Mouse (Mus musculus) intestine, embryonic 14.5 days (tissue): ENCODE data around the gene D630045J12Rik. TPM values are rescaled to one million over a fixed set of nuclear protein-coding genes. Genes with fewer than 3 reads are reported as not detected.

Source experiments
- ATAC-seq: fragments of 200-750 bp; cut with Nextera tagmentation; replicated peaks from 2 replicates; pipeline ENCODE4 v1.8.0; 2017; ENCODE audit warnings: low read depth, moderate number of reproducible peaks, moderate TSS enrichment, moderate library complexity; ENCODE audit not compliant: low FRiP score, low TSS enrichment
- DNase-seq: peaks from one replicate; pipeline ENCODE4 v3.0.0-alpha.2; 2018; ENCODE audit warnings: low spot score
- H3K27ac ChIP-seq: fragments of 300-500 bp; sonication (generic); 2 replicates; pipeline ENCODE4 v1.5.1; 2014; ENCODE audit warnings: low read depth, mild to moderate bottlenecking, control low read depth
- H3K27me3 ChIP-seq: fragments of 300-500 bp; sonication (generic); replicated peaks from 2 replicates; pipeline ENCODE4 v1.6.1; 2014; ENCODE audit warnings: low read length, control low read depth; ENCODE audit not compliant: control insufficient read depth, insufficient read depth
- H3K36me3 ChIP-seq: fragments of 300-500 bp; sonication (generic); 2 replicates; pipeline ENCODE4 v1.6.1; 2014; ENCODE audit warnings: low read length, control low read depth; ENCODE audit not compliant: control insufficient read depth, insufficient read depth
- H3K4me1 ChIP-seq: fragments of 300-500 bp; sonication (generic); replicated peaks from 2 replicates; pipeline ENCODE4 v1.6.1; 2014; ENCODE audit warnings: low read length, control low read depth, mixed read lengths; ENCODE audit not compliant: control insufficient read depth, insufficient read depth
- H3K4me2 ChIP-seq: fragments of 300-500 bp; sonication (generic); 2 replicates; pipeline ENCODE4 v1.6.1; 2014; ENCODE audit warnings: low read length
- H3K4me3 ChIP-seq: fragments of 300-500 bp; sonication (generic); 2 replicates; pipeline ENCODE4 v1.5.1; 2014; ENCODE audit warnings: low read depth, low read length, control low read depth, mixed read lengths
- H3K9ac ChIP-seq: fragments of 300-500 bp; sonication (generic); 2 replicates; pipeline ENCODE4 v1.6.1; 2014; ENCODE audit warnings: mild to moderate bottlenecking, low read length
- H3K9me3 ChIP-seq: fragments of 300-500 bp; sonication (generic); 2 replicates; pipeline ENCODE4 v1.6.1; 2016; ENCODE audit warnings: low read length, control low read depth; ENCODE audit not compliant: control insufficient read depth
- WGBS: fragments of 180-500 bp; shearing (Covaris S2); extraction: QIAGEN DNeasy Blood & Tissue Kit; methylation state at CpG from one replicate; pipeline ENCODE4 v1.1.7; 2014; 5-methylcytosine and 5-hydroxymethylcytosine counted together
- polyA plus RNA-seq: library from polyadenylated mRNA; unstranded; fragments of >200 nt; fragmentation: Nextera tagmentation; extraction: Ambion mirVana; gene quantifications from 2 replicates; pipeline ENCODE4 v1.2.1, GENCODE M21; 2014

Gene D630045J12Rik
- polyA plus RNA-seq, 1 experiment from 2014 or later: 5.6 TPM

DNA sequence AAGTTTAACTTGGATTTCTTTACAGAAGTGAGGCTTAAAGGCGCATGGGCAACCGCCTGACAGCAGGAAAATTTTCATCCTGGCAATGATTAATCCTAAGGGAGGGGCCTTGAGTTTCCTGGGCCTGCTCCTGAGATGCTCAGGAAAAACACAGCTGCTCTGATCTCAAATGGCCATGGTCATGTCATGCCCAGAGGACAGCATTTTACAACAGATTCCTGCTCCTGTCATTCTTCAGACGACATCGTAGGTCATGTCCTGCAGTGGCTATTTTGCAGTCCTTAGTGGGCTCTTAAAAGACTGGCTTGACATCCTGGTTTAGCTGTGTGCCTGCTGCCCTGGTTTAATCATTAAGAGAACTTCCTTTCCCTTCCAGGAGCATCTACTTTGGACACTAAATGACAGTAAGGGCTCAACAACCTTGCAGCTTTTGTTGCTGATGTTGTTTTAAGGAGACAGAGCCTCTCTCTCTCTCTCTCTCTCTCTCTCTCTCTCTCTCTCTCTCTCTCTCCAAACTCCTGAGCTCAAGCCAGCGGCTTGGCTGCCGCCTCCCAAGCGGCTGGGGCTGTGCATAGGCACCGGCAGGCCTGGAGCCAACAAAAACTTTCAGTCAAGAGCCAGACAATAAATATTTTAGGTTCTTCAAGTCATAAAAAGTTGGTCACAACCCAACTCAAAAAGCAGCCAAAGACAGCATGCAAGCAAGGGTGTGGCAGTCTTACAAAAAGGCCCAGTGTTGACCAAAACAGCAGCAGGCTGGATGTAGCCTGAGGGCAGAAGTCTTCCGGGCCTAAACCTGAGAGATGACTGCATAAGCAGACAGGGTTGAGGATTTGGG, 109.4 kb downstream of the D630045J12Rik start:
- DNase-seq (peak; percentile 67), ATAC-seq (no peak)
- no peak overlapping the region for H3K9ac ChIP-seq
- no peaks in the 10 kb centered on the region for H3K9me3 ChIP-seq
- no peaks in the 10 kb centered on the region for H3K27me3 ChIP-seq
- no peak overlapping the region for H3K4me2 ChIP-seq
- H3K4me3 ChIP-seq: no peak overlapping the region
- H3K36me3 ChIP-seq: peaks cover 26% of the 10 kb centered on the region
- H3K27ac ChIP-seq: 0 out of 2 replicates have a peak overlapping the region, but pooled peaks have one; percentile 25
- WGBS: 52% methylated on average over 9 of the region's 9 CpGs
- H3K4me1 ChIP-seq: peaks cover 9% of the 10 kb centered on the region; the same call in 1 of the 2 replicates

DNA sequence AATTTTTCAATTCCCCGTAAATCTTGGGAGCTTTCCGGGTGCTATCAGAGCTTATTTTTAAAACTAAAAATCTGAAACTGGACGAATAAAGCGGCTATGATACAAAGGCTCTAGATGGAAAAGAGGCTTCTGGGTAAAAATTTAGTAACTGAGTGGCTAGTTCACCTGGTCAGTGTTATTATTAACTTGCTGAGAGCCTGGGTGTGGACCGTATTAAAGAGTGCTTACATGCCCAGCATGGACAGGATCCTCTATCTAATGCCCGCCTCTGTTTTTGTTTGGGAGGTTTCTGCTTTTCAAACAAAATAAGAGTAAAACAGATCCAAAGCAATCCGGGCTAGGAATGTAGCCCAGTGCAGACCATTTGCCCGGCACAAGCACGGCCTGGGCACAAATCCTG, 113.4 kb downstream of the D630045J12Rik start:
- H3K4me2 ChIP-seq: no peak overlapping the region
- no peak overlapping the region for H3K4me3 ChIP-seq
- no peaks in the 10 kb centered on the region for H3K27me3 ChIP-seq
- ATAC-seq (no peak), DNase-seq (no peak)
- 89% methylated on average over 9 of the region's 9 CpGs for WGBS
- peaks cover 18% of the 10 kb centered on the region for H3K36me3 ChIP-seq
- peaks cover 7% of the 10 kb centered on the region; the same call in 1 of the 2 replicates for H3K4me1 ChIP-seq
- H3K9me3 ChIP-seq: no peaks in the 10 kb centered on the region
- H3K27ac ChIP-seq: no peak overlapping the region
- H3K9ac ChIP-seq: no peak overlapping the region

DNA sequence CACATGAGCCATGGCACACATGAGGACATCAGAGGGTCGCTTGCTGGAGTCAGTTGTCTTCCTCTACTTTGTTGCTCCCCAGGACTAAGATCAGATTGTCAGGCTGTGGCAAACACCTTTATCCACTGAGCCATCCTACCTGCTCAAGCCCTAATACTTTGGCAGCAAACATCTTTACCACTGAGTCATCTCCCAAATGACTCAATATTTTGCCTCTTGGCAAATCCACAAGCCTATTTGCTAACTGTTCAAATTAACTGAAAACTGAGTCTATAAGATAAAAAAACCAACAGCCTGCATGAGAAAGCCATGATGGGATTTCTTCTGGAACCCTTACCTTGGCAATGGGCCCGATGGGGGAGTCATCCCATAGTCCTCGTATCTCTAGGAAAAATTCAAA, 114.7 kb downstream of the D630045J12Rik start:
- no peaks in the 10 kb centered on the region for H3K4me1 ChIP-seq
- DNase-seq (no peak), ATAC-seq (no peak)
- H3K27me3 ChIP-seq: no peaks in the 10 kb centered on the region
- H3K36me3 ChIP-seq: peaks cover 29% of the 10 kb centered on the region
- no peak overlapping the region for H3K27ac ChIP-seq
- H3K9me3 ChIP-seq: no peaks in the 10 kb centered on the region
- no peak overlapping the region for H3K4me3 ChIP-seq
- no peak overlapping the region for H3K4me2 ChIP-seq
- H3K9ac ChIP-seq: no peak overlapping the region
- 83% methylated on average over 3 of the region's 3 CpGs for WGBS

DNA sequence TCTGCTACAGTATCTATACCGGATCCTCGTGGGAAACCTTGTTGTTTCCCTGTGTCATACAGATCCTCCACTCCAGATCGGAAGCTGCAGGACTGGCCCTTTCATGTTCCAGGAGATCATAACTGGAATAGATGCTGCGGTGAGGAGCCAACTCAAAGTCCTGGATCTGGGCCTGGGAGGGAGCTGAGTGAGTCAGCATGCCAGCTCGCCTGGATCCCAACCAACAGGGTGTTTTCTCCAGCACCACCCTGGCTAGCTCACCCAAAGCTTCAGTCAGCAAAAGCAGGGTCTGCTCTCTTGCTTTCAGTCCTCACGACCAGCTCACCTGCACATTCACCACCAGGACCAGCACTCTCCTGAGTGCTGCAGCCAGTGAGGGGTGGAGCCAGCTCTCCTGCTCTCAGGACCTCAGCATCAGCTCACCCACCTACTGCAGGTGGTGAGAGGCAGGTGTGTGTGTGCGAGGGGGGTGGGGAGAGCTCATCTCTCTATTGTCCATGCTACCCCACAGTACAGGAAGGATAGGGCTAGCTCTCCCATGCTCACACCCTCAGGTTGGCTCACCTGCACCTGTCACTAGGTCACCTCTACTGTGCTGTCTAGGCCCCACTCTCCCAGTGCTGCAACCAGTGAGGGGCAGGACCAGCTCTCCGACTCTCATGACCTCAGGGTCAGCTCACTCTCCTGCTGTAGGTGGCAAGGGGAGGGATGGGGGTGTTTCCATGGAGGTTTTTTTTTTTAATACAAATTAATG, 118.8 kb downstream of the D630045J12Rik start:
- WGBS: 86% methylated on average over 8 of the region's 8 CpGs
- no peaks in the 10 kb centered on the region for H3K9me3 ChIP-seq
- H3K9ac ChIP-seq: no peak overlapping the region
- no peak overlapping the region for H3K4me3 ChIP-seq
- no peak overlapping the region for H3K27ac ChIP-seq
- peaks cover 37% of the 10 kb centered on the region for H3K36me3 ChIP-seq
- no peak overlapping the region for H3K4me2 ChIP-seq
- DNase-seq (no peak), ATAC-seq (no peak; the same call in 1 of the 2 replicates)
- no peaks in the 10 kb centered on the region for H3K4me1 ChIP-seq
- no peaks in the 10 kb centered on the region for H3K27me3 ChIP-seq

DNA sequence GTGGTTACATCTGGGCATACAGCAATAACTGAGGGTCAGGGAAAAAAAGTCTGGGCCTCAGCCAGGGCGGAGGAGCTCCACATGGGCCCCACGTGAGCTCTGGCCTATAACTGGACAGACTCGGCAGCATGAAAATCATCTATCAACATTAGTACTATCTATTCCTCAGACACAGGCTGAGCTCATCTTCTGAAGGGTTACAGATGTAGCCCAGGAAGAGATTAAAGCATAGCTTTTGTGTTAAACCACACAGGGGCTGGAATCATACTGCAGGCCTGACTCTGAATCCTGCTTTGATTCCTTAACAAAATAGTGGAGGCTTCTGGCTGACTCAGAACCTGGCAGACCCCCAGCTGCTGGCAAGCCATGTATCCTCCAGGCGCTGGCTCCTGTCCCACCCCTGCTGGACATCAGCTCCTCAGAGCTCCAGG, 122.0 kb downstream of the D630045J12Rik start:
- Histone ChIP-seq H3K9ac (no peak overlapping the region), H3K4me3 (no peak overlapping the region), H3K4me1 (no peaks in the 10 kb centered on the region), H3K9me3 (no peaks in the 10 kb centered on the region), H3K27ac (0 out of 2 replicates have a peak overlapping the region, but pooled peaks have one; percentile 33), H3K27me3 (no peaks in the 10 kb centered on the region), H3K36me3 (peaks cover 46% of the 10 kb centered on the region), H3K4me2 (no peak overlapping the region)
- ATAC-seq (no peak), DNase-seq (no peak)
- 64% methylated on average over 4 of the region's 4 CpGs for WGBS

DNA sequence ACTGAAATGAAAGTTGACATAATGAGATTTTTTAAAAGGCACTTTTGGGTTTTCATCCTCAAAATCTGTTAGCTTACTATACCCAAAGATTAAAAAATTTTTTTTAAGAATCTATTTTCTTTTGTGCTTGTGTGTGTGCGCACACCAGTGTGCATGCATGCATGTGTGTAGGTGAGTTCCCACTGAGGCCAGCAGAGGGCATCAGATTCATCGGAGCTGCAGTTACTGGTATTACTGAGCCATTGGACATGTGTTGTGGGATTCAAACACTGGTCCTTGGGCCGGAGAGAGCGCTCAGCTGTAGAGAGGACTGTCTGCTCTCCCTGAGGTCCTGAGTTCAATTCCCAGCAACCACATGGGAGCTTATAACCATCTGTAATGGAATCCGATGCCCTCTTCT, 123.9 kb downstream of the D630045J12Rik start:
- Histone ChIP-seq H3K4me1 (no peaks in the 10 kb centered on the region), H3K27me3 (no peaks in the 10 kb centered on the region), H3K4me3 (no peak overlapping the region), H3K9ac (no peak overlapping the region), H3K36me3 (peaks cover 32% of the 10 kb centered on the region), H3K9me3 (no peaks in the 10 kb centered on the region), H3K27ac (no peak overlapping the region), H3K4me2 (no peak overlapping the region)
- WGBS: 99% methylated on average over 5 of the region's 5 CpGs
- no peak for DNase-seq
- ATAC-seq: no peak

DNA sequence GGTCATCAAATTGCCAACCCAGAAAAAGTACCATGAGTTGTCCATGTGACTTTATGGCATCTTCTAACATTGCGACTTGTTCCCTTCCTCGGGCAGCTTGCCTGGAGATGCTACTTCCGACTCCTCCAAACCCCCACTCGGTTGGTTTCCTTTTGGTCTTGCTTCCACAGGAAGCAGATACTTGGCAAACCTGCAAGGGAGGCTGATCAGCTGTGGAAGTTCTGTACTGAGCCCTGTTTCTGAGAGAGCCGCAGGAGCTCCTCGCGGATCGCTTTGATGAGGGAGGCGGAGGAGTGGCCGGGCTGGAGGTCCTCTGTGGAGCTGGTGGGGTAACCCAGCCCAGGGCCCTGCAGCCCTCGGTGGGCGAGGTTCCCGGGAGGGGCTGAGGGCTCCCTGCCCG, 125.7 kb downstream of the D630045J12Rik start:
- H3K36me3 ChIP-seq: peaks cover 33% of the 10 kb centered on the region
- DNase-seq: no peak
- H3K4me2 ChIP-seq: no peak overlapping the region
- no peaks in the 10 kb centered on the region for H3K4me1 ChIP-seq
- H3K27me3 ChIP-seq: no peaks in the 10 kb centered on the region
- no peak overlapping the region for H3K4me3 ChIP-seq
- no peak for ATAC-seq
- H3K27ac ChIP-seq: no peak overlapping the region
- H3K9me3 ChIP-seq: no peaks in the 10 kb centered on the region
- 88% methylated on average over 14 of the region's 14 CpGs for WGBS
- no peak overlapping the region for H3K9ac ChIP-seq

DNA sequence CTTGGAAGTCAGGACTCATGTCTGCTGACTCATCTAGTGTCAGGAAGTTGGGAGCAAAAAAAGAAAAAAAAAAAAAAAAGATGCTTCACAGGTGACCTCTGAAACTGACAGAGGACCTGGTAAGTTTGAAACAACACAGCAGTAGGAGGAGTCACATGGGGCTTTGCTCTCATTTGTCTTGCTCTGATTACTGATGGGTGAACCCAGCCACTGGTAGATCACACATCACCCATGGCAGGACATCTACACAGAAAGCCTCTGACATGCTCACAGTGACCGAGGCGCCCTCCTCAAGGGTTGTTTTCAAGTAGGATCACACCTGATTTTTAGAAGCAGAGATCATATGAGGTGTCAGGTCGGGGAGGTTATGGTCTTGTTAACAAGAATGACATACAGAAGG, 128.3 kb downstream of the D630045J12Rik start:
- ATAC-seq: no peak
- Histone ChIP-seq H3K36me3 (peaks cover 30% of the 10 kb centered on the region), H3K27me3 (no peaks in the 10 kb centered on the region), H3K4me2 (no peak overlapping the region), H3K9me3 (no peaks in the 10 kb centered on the region), H3K4me3 (no peak overlapping the region), H3K4me1 (no peaks in the 10 kb centered on the region), H3K27ac (no peak overlapping the region), H3K9ac (no peak overlapping the region)
- 93% methylated on average over 3 of the region's 3 CpGs for WGBS
- DNase-seq: no peak
